Mouse (Mus musculus) heart, embryonic 16.5 days (tissue): ENCODE measurements at regions not wholly inside any gene's neighbourhood (a gene's known extent, or its start where the extent isn't known, plus 50 kb on each side); places are given as distances from the start of the nearest gene placed in this dataset.

Source experiments
- ATAC-seq: fragments of 200-750 bp; cut with Nextera tagmentation; replicated peaks from 2 replicates; pipeline ENCODE4 v1.8.0; 2017; ENCODE audit warnings: moderate number of reproducible peaks; ENCODE audit not compliant: insufficient read depth, low FRiP score; ENCODE audit errors: extremely low read depth
- H3K27ac ChIP-seq: fragments of 300-500 bp; sonication (generic); 2 replicates; pipeline ENCODE4 v1.5.1; 2014; ENCODE audit warnings: mild to moderate bottlenecking, low read length, control low read depth, moderate library complexity
- H3K27me3 ChIP-seq: fragments of 300-500 bp; sonication (generic); 2 replicates; pipeline ENCODE4 v1.6.1; 2014; ENCODE audit warnings: low read length, mixed read lengths; ENCODE audit not compliant: control insufficient read depth, insufficient read depth
- H3K36me3 ChIP-seq: fragments of 300-500 bp; sonication (generic); 2 replicates; pipeline ENCODE4 v1.6.1; 2014; ENCODE audit not compliant: control insufficient read depth, insufficient read depth
- H3K4me1 ChIP-seq: fragments of 300-500 bp; sonication (generic); 2 replicates; pipeline ENCODE4 v1.6.1; 2014; ENCODE audit warnings: low read length, mixed read lengths; ENCODE audit not compliant: control insufficient read depth, insufficient read depth
- H3K4me2 ChIP-seq: fragments of 300-500 bp; sonication (generic); 2 replicates; pipeline ENCODE4 v1.6.1; 2014; ENCODE audit warnings: low read depth, mild to moderate bottlenecking, control low read depth, low read length
- H3K4me3 ChIP-seq: fragments of 300-500 bp; sonication (generic); 2 replicates; pipeline ENCODE4 v1.5.1; 2014; ENCODE audit warnings: mild to moderate bottlenecking, control low read depth, low read length
- H3K9ac ChIP-seq: fragments of 300-500 bp; sonication (generic); 2 replicates; pipeline ENCODE4 v1.6.1; 2014; ENCODE audit warnings: low read length, control low read depth
- H3K9me3 ChIP-seq: fragments of 300-500 bp; sonication (generic); replicated peaks from 2 replicates; pipeline ENCODE4 v1.6.1; 2016; ENCODE audit warnings: low read length; ENCODE audit not compliant: control insufficient read depth
- WGBS: fragments of 180-500 bp; shearing (Covaris S2); extraction: QIAGEN DNeasy Blood & Tissue Kit; methylation state at CpG from one replicate; pipeline ENCODE4 v1.1.7; 2014; 5-methylcytosine and 5-hydroxymethylcytosine counted together

- H3K27ac ChIP-seq = 0 out of 2 replicates have a peak overlapping the region, but pooled peaks have one; percentile 13
- ATAC-seq = peak; percentile 65
- H3K4me3 ChIP-seq = no peak overlapping the region
- no peaks in the 10 kb centered on the region for H3K36me3 ChIP-seq
- no peaks in the 10 kb centered on the region for H3K27me3 ChIP-seq
- H3K4me1 ChIP-seq = no peaks in the 10 kb centered on the region
- peaks cover 4% of the 10 kb centered on the region; the same call in 1 of the 2 replicates for H3K9me3 ChIP-seq
- H3K4me2 ChIP-seq = no peak overlapping the region
- H3K9ac ChIP-seq = no peak overlapping the region
- WGBS = 58% methylated on average over 10 of the region's 10 CpGs
These were observed 245.0 kb downstream of the Tgfb2 start for GRCm38 (mm10) chr1:186460742-186461141.

GRCm38 (mm10) chr1:186458099-186458637 is 247.6 kb downstream of the Tgfb2 start:
- peaks cover 4% of the 10 kb centered on the region; the same call in 1 of the 2 replicates for H3K9me3 ChIP-seq
- no peak overlapping the region for H3K27ac ChIP-seq
- no peaks in the 10 kb centered on the region for H3K27me3 ChIP-seq
- no peaks in the 10 kb centered on the region for H3K36me3 ChIP-seq
- 29% methylated on average over 2 of the region's 2 CpGs for WGBS
- no peak for ATAC-seq
- H3K4me1 ChIP-seq = no peaks in the 10 kb centered on the region
- no peak overlapping the region for H3K4me3 ChIP-seq
- H3K4me2 ChIP-seq = no peak overlapping the region
- no peak overlapping the region for H3K9ac ChIP-seq

- Histone ChIP-seq H3K9me3 (peaks cover 4% of the 10 kb centered on the region; the same call in 1 of the 2 replicates), H3K27me3 (no peaks in the 10 kb centered on the region), H3K4me3 (no peak overlapping the region), H3K27ac (no peak overlapping the region), H3K36me3 (no peaks in the 10 kb centered on the region), H3K4me2 (no peak overlapping the region), H3K4me1 (no peaks in the 10 kb centered on the region), H3K9ac (no peak overlapping the region)
- ATAC-seq = no peak
- 88% methylated on average over 8 of the region's 8 CpGs for WGBS
These were observed 248.7 kb downstream of the Tgfb2 start for GRCm38 (mm10) chr1:186457098-186457497.

GRCm38 (mm10) chr1:186456131-186456530 is 249.7 kb downstream of the Tgfb2 start:
- no peaks in the 10 kb centered on the region for H3K36me3 ChIP-seq
- WGBS = 97% methylated on average over 3 of the region's 3 CpGs

GRCm38 (mm10) chr1:186455177-186455660 is 250.6 kb downstream of the Tgfb2 start:
- no peaks in the 10 kb centered on the region for H3K27me3 ChIP-seq
- 79% methylated on average over 7 of the region's 7 CpGs for WGBS
- no peaks in the 10 kb centered on the region for H3K36me3 ChIP-seq
- ATAC-seq = no peak
- H3K4me1 ChIP-seq = no peaks in the 10 kb centered on the region
- H3K4me2 ChIP-seq = no peak overlapping the region
- peaks cover 4% of the 10 kb centered on the region; the same call in 1 of the 2 replicates for H3K9me3 ChIP-seq
- no peak overlapping the region for H3K9ac ChIP-seq
- H3K4me3 ChIP-seq = no peak overlapping the region
- no peak overlapping the region for H3K27ac ChIP-seq

More at GRCm38 (mm10) chr1:186456131-186456530, 249.7 kb downstream of the Tgfb2 start:
- H3K4me3 ChIP-seq = no peak overlapping the region
- ATAC-seq = no peak
- no peak overlapping the region for H3K9ac ChIP-seq
- peaks cover 4% of the 10 kb centered on the region; the same call in 1 of the 2 replicates for H3K9me3 ChIP-seq
- H3K27ac ChIP-seq = no peak overlapping the region
- H3K27me3 ChIP-seq = no peaks in the 10 kb centered on the region
- H3K4me2 ChIP-seq = no peak overlapping the region
- no peaks in the 10 kb centered on the region for H3K4me1 ChIP-seq

GRCm38 (mm10) chr1:186454393-186455085 is 251.2 kb downstream of the Tgfb2 start:
- H3K36me3 ChIP-seq = no peaks in the 10 kb centered on the region
- no peak overlapping the region for H3K4me2 ChIP-seq
- H3K27ac ChIP-seq = no peak overlapping the region
- H3K4me3 ChIP-seq = no peak overlapping the region
- H3K9me3 ChIP-seq = peaks cover 4% of the 10 kb centered on the region; the same call in 1 of the 2 replicates
- no peaks in the 10 kb centered on the region for H3K4me1 ChIP-seq
- no peak overlapping the region for H3K9ac ChIP-seq
- 40% methylated on average over 4 of the region's 4 CpGs for WGBS
- no peak for ATAC-seq
- no peaks in the 10 kb centered on the region for H3K27me3 ChIP-seq

GRCm38 (mm10) chr1:186448841-186449650 is 256.7 kb downstream of the Tgfb2 start:
- WGBS = 58% methylated on average over 16 of the region's 16 CpGs
- Histone ChIP-seq H3K9me3 (no peaks in the 10 kb centered on the region), H3K4me1 (peaks cover 8% of the 10 kb centered on the region), H3K27ac (no peak overlapping the region), H3K4me3 (no peak overlapping the region), H3K4me2 (no peak overlapping the region), H3K36me3 (no peaks in the 10 kb centered on the region), H3K27me3 (no peaks in the 10 kb centered on the region), H3K9ac (no peak overlapping the region)
- no peak for ATAC-seq

- Histone ChIP-seq H3K4me2 (no peak overlapping the region), H3K4me1 (peaks cover 11% of the 10 kb centered on the region), H3K36me3 (no peaks in the 10 kb centered on the region), H3K27ac (no peak overlapping the region), H3K9me3 (no peaks in the 10 kb centered on the region), H3K27me3 (no peaks in the 10 kb centered on the region), H3K4me3 (no peak overlapping the region), H3K9ac (no peak overlapping the region)
- 44% methylated on average over 1 of the region's 1 CpGs for WGBS
- ATAC-seq = no peak
These were observed 258.3 kb downstream of the Tgfb2 start for GRCm38 (mm10) chr1:186447521-186447920.
